Mouse (Mus musculus) lung, postnatal 0 days (tissue): ENCODE data around the gene Ccdc18.

Source experiments
- CTCF ChIP-seq: IDR thresholded peaks from 2 replicates; pipeline ENCODE4 v1.5.1; 2016; ENCODE audit warnings: antibody characterized with exemption, mild to moderate bottlenecking
- EP300 ChIP-seq: IDR thresholded peaks from 2 replicates; pipeline ENCODE4 v1.6.1; 2016; ENCODE audit warnings: antibody characterized with exemption, mild to moderate bottlenecking, control low read depth

DNA sequence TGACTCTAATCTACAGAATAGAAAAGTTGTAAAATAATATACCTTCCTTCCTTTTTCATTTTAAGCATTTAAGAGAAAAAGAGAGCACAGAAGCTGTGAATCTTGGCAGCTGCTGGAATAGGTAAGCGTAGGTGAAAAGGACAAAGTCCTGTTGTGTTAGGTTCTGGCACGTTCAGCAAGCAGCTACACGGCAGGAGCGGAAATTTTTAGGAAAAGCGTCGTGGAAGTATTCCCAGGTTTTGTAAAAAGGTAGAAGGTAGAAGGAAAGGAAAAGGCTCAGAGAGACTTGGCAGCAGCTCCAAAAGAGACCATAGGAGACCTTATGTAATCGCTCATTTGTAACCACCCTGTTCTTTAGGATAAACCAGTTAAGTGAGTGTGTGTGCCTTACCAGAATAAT lies 23.3 kb upstream of the Ccdc18 start:
- TF ChIP-seq CTCF (no peak), EP300 (no peak)
